Mouse (Mus musculus) cerebellum, postnatal 10 days (tissue): Measurements from ENCODE around the gene Clec2e.

ENCODE experiments used
- DNase-seq, 2 experiments: peaks; one replicate each; pipeline ENCODE4 v3.0.0; 2021; ENCODE audit warnings: mixed read lengths in 2 of 2

Clec2e gene

DNA sequence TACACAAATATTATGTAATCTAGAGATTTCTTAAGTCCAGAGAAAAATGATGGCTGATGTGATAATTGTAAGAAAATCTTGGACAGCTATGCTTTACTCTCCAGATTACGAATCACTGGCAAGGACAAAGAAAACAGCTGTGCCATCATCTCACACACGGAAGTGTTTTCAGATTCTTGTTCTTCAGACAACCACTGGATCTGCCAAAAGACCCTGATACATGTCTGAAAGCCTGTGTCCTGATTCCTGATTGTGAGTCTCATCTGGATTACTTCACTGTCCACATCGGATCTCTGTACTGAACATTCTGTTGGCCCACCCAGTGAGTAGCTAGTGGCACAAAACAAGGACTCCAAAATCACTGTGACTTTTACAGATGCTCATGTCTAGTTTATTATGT, 44.5 kb downstream of the Clec2e start:
- DNase-seq: no peak

DNA sequence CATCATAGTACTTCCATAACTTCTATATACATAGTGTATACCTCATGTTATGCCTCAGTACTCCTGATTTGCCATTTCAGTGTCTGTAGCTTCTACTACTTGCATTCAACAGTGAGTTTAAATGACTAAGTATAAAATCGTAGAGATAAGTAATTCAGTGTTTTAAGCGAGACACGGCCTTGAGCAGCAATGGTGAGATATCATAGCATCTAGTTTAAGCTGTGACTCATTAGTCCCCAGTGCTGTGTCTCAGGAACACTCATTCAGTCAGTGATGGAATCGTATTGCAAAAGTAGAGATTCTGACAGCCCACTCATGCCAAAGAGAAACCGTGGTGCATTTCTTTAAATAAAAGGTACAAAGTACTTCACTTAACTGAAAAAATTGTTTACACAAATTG, 49.0 kb downstream of the Clec2e start:
- DNase-seq: no peak

DNA sequence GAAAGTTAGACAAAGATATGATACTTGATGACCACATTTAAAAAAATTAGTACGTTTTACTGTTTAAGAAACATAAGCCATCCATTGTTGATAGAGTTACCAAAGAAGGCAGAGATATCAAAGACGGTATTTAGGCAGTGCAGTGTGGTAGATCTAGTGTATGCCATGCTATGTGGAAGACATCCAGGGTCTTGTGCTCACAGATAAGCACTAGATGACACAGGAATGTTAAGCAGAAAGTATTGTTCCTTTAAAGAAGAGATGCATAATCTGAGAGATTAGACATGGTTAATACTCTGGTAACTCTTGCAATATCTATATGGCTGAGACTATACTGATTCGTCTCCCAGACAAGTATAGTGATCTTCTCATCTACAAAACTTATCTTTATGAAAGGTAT, 49.6 kb downstream of the Clec2e start:
- no peak for DNase-seq

DNA sequence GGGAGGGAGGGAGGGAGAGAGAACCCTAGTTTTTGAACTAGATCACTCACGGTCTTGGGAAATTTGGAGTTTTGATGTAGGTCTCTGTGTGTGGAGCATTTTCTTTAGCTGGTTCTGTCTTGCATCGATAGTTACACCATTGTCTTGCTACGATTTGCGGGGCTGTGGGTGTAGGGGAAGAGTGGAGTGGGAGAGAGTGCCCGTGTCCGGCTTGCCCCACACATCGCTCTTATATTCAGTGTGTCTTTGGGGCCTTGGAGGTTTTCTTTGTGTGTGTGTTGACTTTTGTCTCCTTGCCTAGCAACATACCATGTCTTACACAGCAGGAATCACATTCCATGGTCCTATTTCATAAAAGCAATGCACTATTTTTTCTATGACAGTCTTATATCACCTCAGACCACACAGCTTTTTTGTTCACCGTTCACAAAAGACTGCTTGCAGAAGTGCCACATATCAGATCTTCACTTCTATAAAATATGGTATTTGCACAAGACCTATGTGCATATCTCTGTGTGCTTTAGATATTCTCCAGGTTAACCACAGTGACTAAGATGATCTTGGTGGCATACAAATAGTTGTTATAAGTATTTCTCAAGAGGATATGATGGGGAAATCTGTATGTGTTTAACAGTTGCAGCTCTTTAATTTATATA, 51.0 kb downstream of the Clec2e start:
- no peak for DNase-seq

DNA sequence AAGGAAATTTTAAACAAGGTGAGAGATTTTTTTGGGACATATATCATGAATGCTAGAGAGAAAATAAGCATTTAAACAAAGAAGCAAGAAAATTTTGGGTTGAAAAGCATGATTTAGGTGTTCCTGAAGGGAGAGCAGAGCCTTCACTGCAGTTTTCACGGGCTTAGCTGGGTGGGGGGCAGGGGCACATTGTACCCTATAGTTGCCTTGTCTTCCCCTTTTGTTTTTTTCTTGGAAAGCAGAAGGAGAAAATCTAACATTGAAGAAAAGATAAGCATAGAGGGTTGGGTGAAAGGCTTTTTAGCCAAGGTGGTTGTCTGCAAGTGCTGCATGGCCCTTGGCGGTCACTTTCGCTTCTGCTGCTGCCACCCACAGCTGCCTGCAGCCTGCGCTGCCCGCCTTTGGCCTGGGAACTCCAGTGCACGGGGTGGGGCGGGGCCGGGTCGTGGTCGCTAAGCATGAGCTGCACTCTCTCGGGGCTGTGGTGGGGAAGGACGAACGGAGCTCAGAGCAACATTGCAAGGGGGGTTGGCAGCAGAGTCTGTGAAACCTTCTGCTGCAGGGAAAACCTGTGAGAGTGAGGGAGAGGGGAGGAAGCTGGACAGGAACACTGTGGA, 51.7 kb downstream of the Clec2e start:
- peak; percentile 34 to 56 for DNase-seq

- DNase-seq: no peak
Measured at GRCm38 (mm10) chr6:129048381-129048780, 52.3 kb downstream of the Clec2e start.

- no peak for DNase-seq
Measured at GRCm38 (mm10) chr6:129045601-129046000, 55.1 kb downstream of the Clec2e start, which contains the start of gene Klrb1f. Gene Klrb1f, plus strand, starts transcription at chr6:129045901.

DNA sequence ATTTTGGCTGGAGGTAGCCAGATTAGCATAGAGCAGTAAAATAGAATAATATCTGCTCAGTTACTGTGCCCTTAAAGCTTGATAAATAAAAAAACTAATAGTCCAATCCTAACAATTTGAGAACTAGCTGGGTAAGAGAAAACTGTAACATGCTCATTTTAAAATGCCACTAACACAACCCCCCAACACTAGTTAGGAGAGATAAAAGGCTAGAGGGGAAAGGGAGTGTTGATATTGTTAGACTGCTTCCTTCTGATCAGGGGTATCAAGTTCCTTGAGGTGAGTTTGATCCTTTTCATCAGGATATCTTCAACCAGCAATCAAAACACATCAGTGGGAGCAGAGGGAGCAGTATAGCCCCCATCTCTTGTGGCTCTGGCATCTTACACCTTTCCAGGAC, 58.2 kb downstream of the Clec2e start:
- DNase-seq: no peak
